Mouse (Mus musculus): ENCODE measurements around the gene Arl2bp. TPM values are rescaled to one million over a fixed set of nuclear protein-coding genes. Genes with fewer than 3 reads are reported as not detected.

Arl2bp gene
- total RNA-seq, 1 experiment from 2014 or later, result 139 TPM

GRCm38 (mm10) chr8:94716841-94717240, 50.4 kb downstream of the Arl2bp start:
- no peak for ATAC-seq (ENCODE audit: extremely low read depth, insufficient number of reproducible peaks, low FRiP score, poor library complexity, severe bottlenecking)

Other genes with a start within 250 kb of the Arl2bp start
- 64.4 and 66.7 TPM in 2 replicates for gene Nlrc5, start 232.2 kb upstream of the Arl2bp start, total RNA-seq (2017)
- gene Cpne2, start 133.6 kb upstream of the Arl2bp start, total RNA-seq (2017), result 35.5 and 37.4 TPM in 2 replicates
- gene Rspry1, start 64.7 kb upstream of the Arl2bp start, total RNA-seq (2017), result 38.4 and 44.0 TPM in 2 replicates
- 87.2 and 119 TPM in 2 replicates for gene Fam192a, start 64.6 kb upstream of the Arl2bp start, total RNA-seq (2017)
- gene Pllp, start 29.7 kb downstream of the Arl2bp start, total RNA-seq (2017), result 0.25 and 0.81 TPM in 2 replicates
- gene Ccl22, start 79.0 kb downstream of the Arl2bp start, total RNA-seq (2017), result not detected in 2 replicates
- not detected in 2 replicates for gene Cx3cl1, start 105.4 kb downstream of the Arl2bp start, total RNA-seq (2017)
- gene Ccl17, start 143.9 kb downstream of the Arl2bp start, total RNA-seq (2017), result not detected in 2 replicates
- gene Coq9, start 171.7 kb downstream of the Arl2bp start, total RNA-seq (2017), result 29.4 and 29.7 TPM in 2 replicates
- 25.2 and 26.1 TPM in 2 replicates for gene Ciapin1, start 171.8 kb downstream of the Arl2bp start, total RNA-seq (2017)
- gene Polr2c, start 190.8 kb downstream of the Arl2bp start, total RNA-seq (2017), result 34.4 and 38.9 TPM in 2 replicates
- gene Dok4, start 209.7 kb downstream of the Arl2bp start, total RNA-seq (2017), result 2.2 and 3.3 TPM in 2 replicates